Mouse (Mus musculus): ENCODE data around the gene Ulk4. TPM values are rescaled to one million over a fixed set of nuclear protein-coding genes. Genes with fewer than 3 reads are reported as not detected.

Ulk4 gene
- total and polyA plus RNA-seq, 3 experiments = 26.6 to 31.1 TPM; not detected in 1

- Histone ChIP-seq H3K4me3 (ENCODE audit: control insufficient read depth in 1 of 2, insufficient read depth in 1 of 2, low read depth in 2 of 2, low read length in 2 of 2) (no peak overlapping the region), H3K9ac (ENCODE audit: control insufficient read depth, low read depth, low read length, poor library complexity, severe bottlenecking) (no peak overlapping the region), H3K79me2 (ENCODE audit: control insufficient read depth, insufficient read depth, low read length, poor library complexity) (no peaks in the 10 kb centered on the region), H3K27ac (ENCODE audit: control insufficient read depth, low read depth, low read length) (no peak overlapping the region), H3K36me3 (ENCODE audit: control insufficient read depth in 1 of 2, insufficient read depth in 2 of 2, low read length in 2 of 2) (peaks cover 0 to 5% of the 10 kb centered on the region in 2 experiments; a peak in 2 of 4 replicates), H3K4me1 (ENCODE audit: control insufficient read depth in 1 of 2, insufficient read depth in 2 of 2, low read length in 2 of 2) (peaks cover 3 to 9% of the 10 kb centered on the region in 2 experiments; a peak in 3 of 4 replicates), H3K9me3 (replicated peaks; ENCODE audit: insufficient read depth, low read length) (no peaks in the 10 kb centered on the region), H3K27me3 (ENCODE audit: control insufficient read depth in 1 of 2, insufficient read depth in 2 of 2, low read length in 2 of 2) (no peaks in the 10 kb centered on the region)
- TF ChIP-seq TAL1 (IDR thresholded peaks at IDR 0.05; ENCODE audit: low read length) (no peak), E2F4 (IDR thresholded peaks at IDR 0.05; ENCODE audit: borderline replicate concordance, low read depth, low read length) (no peak), SIN3A (IDR thresholded peaks at IDR 0.05; ENCODE audit: low read length) (no peak), RCOR1 (IDR thresholded peaks at IDR 0.05; ENCODE audit: low read depth, low read length) (no peak), SMC3 (IDR thresholded peaks at IDR 0.05; ENCODE audit: low read depth, low read length) (no peak), MEF2A (IDR thresholded peaks at IDR 0.05; ENCODE audit: extremely low read depth, insufficient replicate concordance, low read depth, low read length, poor library complexity, severe bottlenecking) (no peak), EP300 (IDR thresholded peaks at IDR 0.05; ENCODE audit: low read depth in 1 of 2, low read length in 2 of 2) (no peak), GABPA (IDR thresholded peaks at IDR 0.05; ENCODE audit: low read depth, low read length) (no peak), JUND (IDR thresholded peaks at IDR 0.05; ENCODE audit: low read depth, low read length) (no peak), RAD21 (IDR thresholded peaks at IDR 0.05; ENCODE audit: low read depth, low read length) (no peak), ZC3H11A (IDR thresholded peaks at IDR 0.05; ENCODE audit: low read depth, low read length) (no peak)
- no peak for DNase-seq (ENCODE audit: low read depth, low spot score)
These were observed 5.8 kb downstream of the Ulk4 start for GRCm38 (mm10) chr9:121271149-121271548.

- H3K9ac ChIP-seq (ENCODE audit: control insufficient read depth, low read depth, low read length, poor library complexity, severe bottlenecking) = no peak overlapping the region
- no peaks in the 10 kb centered on the region for H3K4me1 ChIP-seq (ENCODE audit: control insufficient read depth in 1 of 2, insufficient read depth in 2 of 2, low read length in 2 of 2)
- no peak overlapping the region for H3K4me3 ChIP-seq (ENCODE audit: control insufficient read depth in 1 of 2, insufficient read depth in 1 of 2, low read depth in 2 of 2, low read length in 2 of 2)
- H3K9me3 ChIP-seq (replicated peaks; ENCODE audit: insufficient read depth, low read length) = no peaks in the 10 kb centered on the region
- TF ChIP-seq NELFE (IDR thresholded peaks at IDR 0.05; ENCODE audit: low read depth, low read length) (no peak), MYB (IDR thresholded peaks at IDR 0.05; ENCODE audit: low read depth, low read length) (no peak), TCF12 (IDR thresholded peaks at IDR 0.05; ENCODE audit: low read depth, low read length) (no peak), ETS1 (IDR thresholded peaks at IDR 0.05; ENCODE audit: low read depth, low read length) (no peak), SIN3A (IDR thresholded peaks at IDR 0.05; ENCODE audit: low read length) (no peak), GATA1 (IDR thresholded peaks at IDR 0.05; ENCODE audit: low read depth, low read length) (no peak), USF1 (IDR thresholded peaks at IDR 0.05; ENCODE audit: low read depth, low read length) (no peak), CTCF (IDR thresholded peaks at IDR 0.05 in 2 of 3, conservative IDR thresholded peaks at IDR 0.05 in 1 of 3; ENCODE audit: control insufficient read depth in 1 of 3, insufficient read depth in 1 of 3, low read depth in 2 of 3, low read length in 3 of 3, poor library complexity in 1 of 3, severe bottlenecking in 1 of 3) (no peak), MXI1 (IDR thresholded peaks at IDR 0.05; ENCODE audit: low read depth, low read length) (no peak), HCFC1 (IDR thresholded peaks at IDR 0.05; ENCODE audit: low read depth, low read length) (no peak), RCOR1 (IDR thresholded peaks at IDR 0.05; ENCODE audit: low read depth, low read length) (no peak), JUND (IDR thresholded peaks at IDR 0.05; ENCODE audit: low read depth, low read length) (no peak)
- no peaks in the 10 kb centered on the region for H3K27me3 ChIP-seq (ENCODE audit: control insufficient read depth in 1 of 2, insufficient read depth in 2 of 2, low read length in 2 of 2)
- DNase-seq (ENCODE audit: low read depth, low spot score) = no peak
- no peaks in the 10 kb centered on the region for H3K79me2 ChIP-seq (ENCODE audit: control insufficient read depth, insufficient read depth, low read length, poor library complexity)
- H3K36me3 ChIP-seq (ENCODE audit: control insufficient read depth in 1 of 2, insufficient read depth in 2 of 2, low read length in 2 of 2) = no peaks in the 10 kb centered on the region
- no peak overlapping the region for H3K27ac ChIP-seq (ENCODE audit: control insufficient read depth, low read depth, low read length)
These were observed 11.7 kb downstream of the Ulk4 start for GRCm38 (mm10) chr9:121265307-121265706.
